Mouse (Mus musculus): Measurements from ENCODE around the gene Eid3.
A peak's percentile ranks its signal among the peaks of the same experiment; 100 is the strongest.

Eid3 gene

GRCm38 (mm10) chr10:82860929-82861315 lies 5.5 kb upstream of the Eid3 start:
- DNase-seq (ENCODE audit: low read depth, low spot score): no peak

- DNase-seq (ENCODE audit: low read depth, low spot score): peak; percentile 84
Observed at GRCm38 (mm10) chr10:82863106-82863680, 3.2 kb upstream of the Eid3 start.

GRCm38 (mm10) chr10:82863827-82864226 lies 2.6 kb upstream of the Eid3 start:
- peak; percentile 14 for DNase-seq (ENCODE audit: low read depth, low spot score)

- no peak for DNase-seq (ENCODE audit: low read depth, low spot score)
Observed at GRCm38 (mm10) chr10:82866832-82867231, 406 bp downstream of the Eid3 start.

- DNase-seq (ENCODE audit: low read depth, low spot score): peak; percentile 33
Observed at GRCm38 (mm10) chr10:82868418-82869086, 2.1 kb downstream of the Eid3 start.

GRCm38 (mm10) chr10:82875446-82875845 lies 9.0 kb downstream of the Eid3 start:
- no peak for DNase-seq (ENCODE audit: low read depth, low spot score)

- DNase-seq (ENCODE audit: low read depth, low spot score): peak; percentile 51
Observed at GRCm38 (mm10) chr10:82876076-82876796, 9.8 kb downstream of the Eid3 start.

- DNase-seq (ENCODE audit: low read depth, low spot score): no peak
Observed at GRCm38 (mm10) chr10:82887354-82887753, 20.9 kb downstream of the Eid3 start.

- DNase-seq (ENCODE audit: low read depth, low spot score): no peak
Observed at GRCm38 (mm10) chr10:82888576-82888975, 22.1 kb downstream of the Eid3 start.

GRCm38 (mm10) chr10:82889447-82889973 lies 23.1 kb downstream of the Eid3 start:
- no peak for DNase-seq (ENCODE audit: low read depth, low spot score)

GRCm38 (mm10) chr10:82890936-82891335 lies 24.5 kb downstream of the Eid3 start:
- no peak for DNase-seq (ENCODE audit: low read depth, low spot score)

- no peak for DNase-seq (ENCODE audit: low read depth, low spot score)
Observed at GRCm38 (mm10) chr10:82891427-82891826, 25.0 kb downstream of the Eid3 start.

- no peak for DNase-seq (ENCODE audit: low read depth, low spot score)
Observed at GRCm38 (mm10) chr10:82892442-82893055, 26.1 kb downstream of the Eid3 start.

GRCm38 (mm10) chr10:82893872-82894650 lies 27.6 kb downstream of the Eid3 start:
- DNase-seq (ENCODE audit: low read depth, low spot score): no peak

GRCm38 (mm10) chr10:82897936-82898335 lies 31.5 kb downstream of the Eid3 start:
- no peak for DNase-seq (ENCODE audit: low read depth, low spot score)

GRCm38 (mm10) chr10:82898893-82899292 lies 32.5 kb downstream of the Eid3 start:
- DNase-seq (ENCODE audit: low read depth, low spot score): no peak

GRCm38 (mm10) chr10:82899810-82900421 lies 33.5 kb downstream of the Eid3 start:
- peak; percentile 5 for DNase-seq (ENCODE audit: low read depth, low spot score)

- no peak for DNase-seq (ENCODE audit: low read depth, low spot score)
Observed at GRCm38 (mm10) chr10:82900546-82900945, 34.1 kb downstream of the Eid3 start.

GRCm38 (mm10) chr10:82901436-82901835 lies 35.0 kb downstream of the Eid3 start:
- peak; percentile 81 for DNase-seq (ENCODE audit: low read depth, low spot score)

GRCm38 (mm10) chr10:82908526-82908925 lies 42.1 kb downstream of the Eid3 start:
- DNase-seq (ENCODE audit: low read depth, low spot score): no peak

GRCm38 (mm10) chr10:82909382-82909781 lies 43.0 kb downstream of the Eid3 start:
- peak; percentile 86 for DNase-seq (ENCODE audit: low read depth, low spot score)

Data from 3T3-L1 (cell line).